Mouse (Mus musculus): ENCODE data around the gene Gng10.

GRCm38 (mm10) chr4:59003806-59004200, 31.1 kb upstream of the Gng10 start:
- TF ChIP-seq CTCF (conservative IDR thresholded peaks at IDR 0.05; ENCODE audit: low read length) (no peak), NANOG (IDR thresholded peaks at IDR 0.05; ENCODE audit: borderline replicate concordance, low read length) (no peak), POU5F1 (IDR thresholded peaks at IDR 0.05; ENCODE audit: borderline replicate concordance, low read length) (no peak)
